Mouse (Mus musculus) hindbrain, embryonic 16.5 days (tissue): ENCODE results near the gene Tjp3. TPM values are rescaled to one million over a fixed set of nuclear protein-coding genes. Genes with fewer than 3 reads are reported as not detected.

Source experiments
- ATAC-seq: fragments of 200-750 bp; cut with Nextera tagmentation; 2 replicates; pipeline ENCODE4 v1.8.0; 2017; ENCODE audit warnings: moderate TSS enrichment, moderate library complexity
- H3K27ac ChIP-seq: fragments of 300-500 bp; sonication (generic); 2 replicates; pipeline ENCODE4 v1.5.1; 2014; ENCODE audit warnings: low read depth, mild to moderate bottlenecking, control low read depth, low read length, moderate library complexity
- H3K27me3 ChIP-seq: fragments of 300-500 bp; sonication (generic); replicated peaks from 2 replicates; pipeline ENCODE4 v1.6.1; 2014; ENCODE audit warnings: low read length; ENCODE audit not compliant: control insufficient read depth, insufficient read depth
- H3K36me3 ChIP-seq: fragments of 300-500 bp; sonication (generic); 2 replicates; pipeline ENCODE4 v1.6.1; 2014; ENCODE audit warnings: mild to moderate bottlenecking, low read length, moderate library complexity, mixed read lengths; ENCODE audit not compliant: control insufficient read depth, insufficient read depth
- H3K4me1 ChIP-seq: fragments of 300-500 bp; sonication (generic); 2 replicates; pipeline ENCODE4 v1.6.1; 2014; ENCODE audit warnings: low read depth, low read length; ENCODE audit not compliant: control insufficient read depth, insufficient read depth
- H3K4me2 ChIP-seq: fragments of 300-500 bp; sonication (generic); 2 replicates; pipeline ENCODE4 v1.6.1; 2014; ENCODE audit warnings: mild to moderate bottlenecking, low read length, control low read depth, moderate library complexity
- H3K4me3 ChIP-seq: fragments of 300-500 bp; sonication (generic); 2 replicates; pipeline ENCODE4 v1.5.1; 2014; ENCODE audit warnings: mild to moderate bottlenecking, low read length, control low read depth, moderate library complexity
- H3K9ac ChIP-seq: fragments of 300-500 bp; sonication (generic); 2 replicates; pipeline ENCODE4 v1.6.1; 2014; ENCODE audit warnings: low read depth, mild to moderate bottlenecking, control low read depth, low read length, moderate library complexity
- H3K9me3 ChIP-seq: fragments of 300-500 bp; sonication (generic); 2 replicates; pipeline ENCODE4 v1.6.1; 2014; ENCODE audit warnings: mild to moderate bottlenecking, low read length, moderate library complexity; ENCODE audit not compliant: control insufficient read depth
- WGBS: fragments of 180-500 bp; shearing (Covaris S2); extraction: QIAGEN DNeasy Blood & Tissue Kit; methylation state at CpG from one replicate; pipeline ENCODE4 v1.1.7; 2014; 5-methylcytosine and 5-hydroxymethylcytosine counted together
- polyA plus RNA-seq: library from polyadenylated mRNA; unstranded; fragments of >200 nt; fragmentation: Nextera tagmentation; extraction: Ambion mirVana; gene quantifications from 2 replicates; pipeline ENCODE4 v1.2.1, GENCODE M21; 2015

Tjp3 gene
- polyA plus RNA-seq, 1 experiment from 2014 or later, result 6.4 TPM

DNA sequence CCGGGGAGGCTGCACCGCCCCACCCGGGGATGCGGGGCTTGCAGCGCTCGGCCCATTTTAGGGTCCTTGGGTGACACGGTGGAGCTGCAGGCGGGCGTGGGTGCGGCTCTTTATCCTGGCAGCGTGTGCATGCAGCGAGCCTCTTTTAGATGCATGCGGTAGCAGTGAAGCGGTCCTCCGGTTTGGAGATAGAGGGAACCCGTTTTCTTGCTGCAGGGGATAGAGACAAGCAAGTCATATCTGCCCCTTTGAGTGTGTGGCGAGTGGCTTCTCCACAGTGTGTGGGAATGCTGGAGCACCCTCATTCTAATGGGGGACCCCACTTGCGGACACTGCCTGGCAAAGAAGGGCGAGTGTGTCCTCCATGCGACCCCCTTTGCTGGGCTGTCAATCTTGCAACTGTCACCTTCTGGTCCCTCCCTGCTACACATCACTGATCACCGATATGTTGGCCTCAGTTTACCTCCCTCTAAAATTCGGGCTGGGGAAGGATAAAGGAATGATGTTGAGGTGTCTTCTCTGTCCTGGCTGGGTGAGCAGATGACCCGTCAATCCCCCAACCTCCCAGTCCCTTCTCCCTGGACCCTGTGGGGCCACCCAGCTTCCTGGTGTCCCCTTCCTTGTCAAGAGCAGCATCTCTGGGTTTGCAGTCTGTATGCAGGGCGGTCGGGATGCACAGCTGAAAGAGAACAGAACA lies 2.1 kb upstream of the Tjp3 start:
- H3K36me3 ChIP-seq, result no peaks in the 10 kb centered on the region
- H3K4me3 ChIP-seq, result peak overlapping the region; percentile 79
- peak; percentile 13; the same call in 1 of the 2 replicates for ATAC-seq
- WGBS, result 4% methylated on average over 24 of the region's 25 CpGs
- H3K27ac ChIP-seq, result peak overlapping the region; percentile 90
- peaks cover 24% of the 10 kb centered on the region for H3K4me1 ChIP-seq
- H3K9ac ChIP-seq, result peak overlapping the region; percentile 88
- peak overlapping the region; percentile 96 for H3K4me2 ChIP-seq
- H3K27me3 ChIP-seq, result 0 out of 2 replicates have a peak, but pooled peaks cover 2% of the 10 kb centered on the region
- no peaks in the 10 kb centered on the region for H3K9me3 ChIP-seq

DNA sequence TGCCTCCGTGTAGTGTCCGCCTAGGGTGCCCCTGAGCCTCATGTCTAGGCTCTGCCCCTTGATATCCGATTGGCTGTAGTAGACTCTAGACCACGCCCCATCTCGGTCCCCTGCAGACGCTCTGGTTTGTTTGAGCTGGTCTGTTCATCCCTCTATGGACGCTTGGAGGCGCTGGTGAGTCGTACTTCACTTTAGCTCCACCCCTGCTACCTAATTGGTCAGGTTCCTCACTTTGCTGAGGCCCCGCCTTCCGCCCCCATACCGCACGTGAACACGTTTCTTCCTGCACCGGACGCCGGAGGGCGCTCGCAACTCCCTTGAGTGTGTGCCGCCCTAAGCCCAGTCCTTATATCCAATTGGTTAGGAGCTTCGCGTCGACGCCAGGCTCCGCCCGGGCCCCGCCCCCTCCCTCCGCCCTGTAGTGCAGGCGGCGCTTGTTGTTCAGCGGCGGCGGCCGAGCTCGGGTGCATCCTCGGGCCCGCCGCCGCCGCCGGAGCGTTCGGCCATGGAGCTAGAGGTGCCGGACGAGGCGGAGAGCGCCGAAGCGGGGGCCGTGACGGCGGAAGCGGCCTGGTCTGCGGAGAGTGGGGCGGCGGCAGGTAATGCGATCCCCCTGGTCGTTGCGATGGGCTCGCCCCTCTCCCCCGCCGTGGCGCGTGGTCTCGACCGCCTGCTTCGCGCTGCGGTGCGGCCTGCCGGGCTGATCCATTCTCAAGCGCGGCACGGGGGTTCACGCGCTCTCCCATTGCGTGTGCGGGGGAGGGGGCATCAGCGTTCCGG lies 1.4 kb upstream of the Tjp3 start, which contains the start of gene Pip5k1c:
Pip5k1c (plus strand) TSS at position 410 of the 780 bp plus-strand sequence.
- WGBS, result under 1% methylated on average over 65 of the region's 80 CpGs
- Histone ChIP-seq H3K27me3 (0 out of 2 replicates have a peak, but pooled peaks cover 2% of the 10 kb centered on the region), H3K4me1 (peaks cover 24% of the 10 kb centered on the region), H3K9me3 (no peaks in the 10 kb centered on the region), H3K27ac (peak within 1 kb of the TSS; percentile 90), H3K9ac (peak within 1 kb of the TSS; percentile 88), H3K36me3 (no peaks in the 10 kb centered on the region), H3K4me3 (peak within 1 kb of the TSS; percentile 79), H3K4me2 (peak within 1 kb of the TSS; percentile 96)
- ATAC-seq, result peak; percentile 95

DNA sequence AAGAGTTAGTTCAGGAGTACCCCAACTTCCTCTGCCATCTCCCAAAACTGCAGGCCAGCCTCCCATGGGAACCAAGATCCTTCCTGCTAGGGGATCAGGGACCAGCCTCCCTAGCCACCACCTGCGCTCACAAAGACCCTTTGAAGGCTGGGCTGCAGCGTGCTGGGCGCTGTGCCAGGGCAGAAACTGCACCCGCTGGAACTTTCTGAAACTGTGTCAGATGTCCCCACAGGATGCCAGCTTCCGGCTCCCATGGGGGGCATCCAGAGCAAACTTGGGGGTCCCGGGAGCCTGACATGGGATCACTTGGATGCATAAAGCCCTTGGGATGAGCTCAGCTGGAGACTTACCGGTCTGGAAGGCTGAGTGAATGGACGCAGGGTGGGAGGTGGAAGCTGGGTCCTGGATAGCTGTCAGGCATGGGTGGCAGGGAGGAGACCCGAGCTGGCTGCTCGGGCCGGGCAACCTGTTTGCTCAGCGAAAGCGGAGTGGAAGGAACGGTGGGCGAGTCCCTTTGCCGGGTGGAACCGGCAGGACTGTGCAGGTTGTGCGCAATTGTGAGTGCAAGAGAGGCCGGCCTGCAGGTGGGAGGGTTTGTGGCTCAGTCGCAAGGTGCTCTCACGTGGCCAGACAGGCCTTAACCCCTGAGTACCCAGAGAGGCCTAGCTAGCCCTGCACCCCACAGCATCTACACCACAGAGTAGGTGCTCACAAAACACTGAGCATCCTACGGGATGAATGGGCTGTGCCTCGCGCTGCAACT lies 502 bp downstream of the Tjp3 start:
- 13% methylated on average over 24 of the region's 24 CpGs for WGBS
- Histone ChIP-seq H3K36me3 (no peaks in the 10 kb centered on the region), H3K27me3 (0 out of 2 replicates have a peak, but pooled peaks cover 4% of the 10 kb centered on the region), H3K27ac (no peak overlapping the region), H3K9ac (0 out of 2 replicates have a peak overlapping the region, but pooled peaks have one; percentile 1), H3K4me2 (peak overlapping the region; percentile 22; the same call in 1 of the 2 replicates), H3K4me1 (peaks cover 26% of the 10 kb centered on the region), H3K9me3 (no peaks in the 10 kb centered on the region), H3K4me3 (peak overlapping the region; percentile 16; the same call in 1 of the 2 replicates)
- no peak for ATAC-seq

DNA sequence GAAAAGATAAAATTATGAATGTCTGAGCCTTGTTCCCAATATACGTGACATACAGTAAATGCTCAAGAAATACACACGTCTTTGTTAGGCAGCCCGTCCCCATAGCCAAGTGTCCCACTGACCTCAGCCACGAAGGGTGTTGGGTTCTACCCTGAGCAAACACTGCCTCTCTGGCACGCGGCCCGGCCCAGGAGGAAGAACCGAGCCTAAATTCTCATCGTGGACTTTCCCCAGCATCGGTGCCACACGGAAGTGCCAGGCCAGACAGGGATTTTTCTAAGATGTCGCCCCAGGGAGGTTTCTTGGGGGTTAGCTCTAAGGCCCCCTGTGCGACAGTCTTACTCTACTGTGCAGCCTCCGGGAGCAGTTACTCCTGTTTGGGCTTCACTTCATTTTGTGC lies 1.6 kb downstream of the Tjp3 start:
- no peak overlapping the region for H3K4me2 ChIP-seq
- peaks cover 16% of the 10 kb centered on the region for H3K4me1 ChIP-seq
- H3K9ac ChIP-seq, result no peak overlapping the region
- peaks cover 9% of the 10 kb centered on the region for H3K27me3 ChIP-seq
- no peak for ATAC-seq
- H3K27ac ChIP-seq, result no peak overlapping the region
- H3K36me3 ChIP-seq, result no peaks in the 10 kb centered on the region
- 59% methylated on average over 14 of the region's 14 CpGs for WGBS
- H3K4me3 ChIP-seq, result no peak overlapping the region
- H3K9me3 ChIP-seq, result no peaks in the 10 kb centered on the region

DNA sequence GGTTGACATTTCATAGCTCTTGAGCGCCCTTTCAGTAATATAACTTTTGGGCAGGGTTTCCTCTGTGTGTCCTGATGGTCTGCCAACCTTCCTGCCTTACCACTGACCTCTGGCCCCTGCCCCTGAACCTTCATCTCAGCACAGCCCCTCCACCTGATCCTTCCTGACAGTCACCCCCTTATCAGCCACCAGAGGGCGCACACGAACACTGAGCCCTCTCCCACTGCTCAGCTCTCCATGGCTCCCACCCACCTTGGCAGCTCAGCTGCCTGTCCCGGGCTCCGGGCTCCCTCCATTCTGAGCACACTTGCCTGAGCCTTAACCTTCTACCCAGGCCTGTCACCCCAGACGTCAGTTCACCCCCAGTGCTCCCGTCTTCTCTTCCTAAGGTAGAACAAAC lies 2.1 kb downstream of the Tjp3 start:
- H3K36me3 ChIP-seq, result no peaks in the 10 kb centered on the region
- no peak overlapping the region for H3K27ac ChIP-seq
- peaks cover 11% of the 10 kb centered on the region for H3K4me1 ChIP-seq
- H3K4me3 ChIP-seq, result no peak overlapping the region
- no peak for ATAC-seq
- H3K9ac ChIP-seq, result no peak overlapping the region
- WGBS, result 1% methylated on average over 7 of the region's 7 CpGs
- no peak overlapping the region for H3K4me2 ChIP-seq
- H3K9me3 ChIP-seq, result no peaks in the 10 kb centered on the region
- H3K27me3 ChIP-seq, result peaks cover 13% of the 10 kb centered on the region

DNA sequence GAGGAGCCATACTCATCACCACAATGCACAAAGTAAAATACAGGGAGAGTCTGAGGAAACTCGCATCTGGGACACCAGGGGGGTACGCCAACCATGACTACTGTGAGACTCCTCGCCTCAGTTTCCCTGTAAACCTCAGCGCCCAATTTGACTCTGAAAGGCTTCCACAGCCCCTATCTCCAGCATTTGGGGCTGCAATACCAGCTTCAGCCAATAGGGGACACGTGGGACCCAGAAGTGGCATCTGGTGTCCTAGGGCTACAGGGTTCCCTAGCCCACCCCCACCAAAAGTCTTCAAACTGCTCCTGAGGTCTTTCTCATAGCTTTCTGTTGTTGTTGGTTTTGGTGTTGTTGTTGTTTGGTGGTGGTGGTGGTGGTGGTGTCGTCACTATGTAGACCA lies 2.8 kb downstream of the Tjp3 start:
- Histone ChIP-seq H3K27me3 (peaks cover 13% of the 10 kb centered on the region), H3K4me2 (no peak overlapping the region), H3K9ac (no peak overlapping the region), H3K4me1 (peaks cover 5% of the 10 kb centered on the region; the same call in 1 of the 2 replicates), H3K27ac (no peak overlapping the region), H3K4me3 (no peak overlapping the region), H3K36me3 (no peaks in the 10 kb centered on the region), H3K9me3 (no peaks in the 10 kb centered on the region)
- 26% methylated on average over 6 of the region's 6 CpGs for WGBS
- no peak for ATAC-seq

DNA sequence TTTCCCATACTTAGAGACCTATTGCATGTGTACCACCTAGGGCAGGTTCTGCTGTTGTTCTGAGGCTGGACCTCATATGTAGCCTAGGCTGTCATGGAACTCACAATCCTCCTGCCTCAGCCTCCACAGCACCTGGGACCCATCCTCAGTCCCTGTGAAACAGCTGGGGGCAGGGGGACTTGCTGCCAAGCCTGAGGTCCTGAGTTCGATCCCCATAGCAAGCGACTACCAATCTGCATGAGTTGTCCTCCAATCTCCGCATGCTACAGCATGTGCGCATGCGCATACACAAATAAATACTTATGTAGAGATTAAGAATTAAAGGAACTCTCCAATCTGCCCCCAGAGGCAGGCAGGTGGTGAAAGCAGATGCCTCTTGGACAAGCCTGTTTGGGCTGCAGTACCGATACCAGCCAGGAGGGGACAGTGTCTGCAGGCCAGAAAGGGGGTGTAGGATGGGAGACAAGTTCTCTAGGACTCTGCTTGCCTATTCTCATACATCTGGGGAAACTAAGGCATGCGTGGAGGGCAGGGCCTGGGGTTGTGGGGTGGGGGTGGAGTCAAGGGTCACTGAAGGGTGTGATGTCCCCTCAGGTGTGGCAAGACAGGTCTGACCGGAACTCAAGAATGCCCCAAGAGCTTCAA lies 3.7 kb downstream of the Tjp3 start:
- Histone ChIP-seq H3K4me1 (peaks cover 5% of the 10 kb centered on the region; the same call in 1 of the 2 replicates), H3K9ac (no peak overlapping the region), H3K9me3 (no peaks in the 10 kb centered on the region), H3K4me2 (no peak overlapping the region), H3K27ac (no peak overlapping the region), H3K4me3 (no peak overlapping the region), H3K36me3 (no peaks in the 10 kb centered on the region), H3K27me3 (peaks cover 18% of the 10 kb centered on the region)
- 64% methylated on average over 8 of the region's 8 CpGs for WGBS
- ATAC-seq, result no peak

DNA sequence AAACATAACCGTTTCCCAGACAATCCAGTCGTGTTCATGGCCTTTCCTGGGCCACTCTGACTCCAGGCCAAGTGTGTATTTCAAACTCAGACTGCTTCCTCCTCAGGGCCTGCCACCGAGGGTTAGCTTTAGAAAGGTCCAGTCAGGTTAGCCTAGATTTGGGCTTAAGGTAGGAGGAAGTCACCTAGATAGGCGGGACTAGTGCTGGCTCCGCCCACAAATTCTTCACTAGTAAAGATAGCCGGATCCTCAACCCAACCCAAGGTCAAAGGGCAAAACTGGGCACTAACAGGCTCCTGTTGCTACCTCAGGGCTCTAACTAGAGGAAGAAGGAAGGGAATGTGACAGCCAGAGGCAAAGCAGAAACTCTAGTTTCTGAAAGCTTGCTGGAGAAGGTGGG lies 4.8 kb downstream of the Tjp3 start:
- WGBS, result 53% methylated on average over 6 of the region's 6 CpGs
- Histone ChIP-seq H3K27ac (no peak overlapping the region), H3K27me3 (peaks cover 18% of the 10 kb centered on the region), H3K4me2 (no peak overlapping the region), H3K4me3 (no peak overlapping the region), H3K9ac (no peak overlapping the region), H3K9me3 (no peaks in the 10 kb centered on the region), H3K4me1 (peaks cover 5% of the 10 kb centered on the region; the same call in 1 of the 2 replicates), H3K36me3 (no peaks in the 10 kb centered on the region)
- ATAC-seq, result no peak
